Mouse (Mus musculus) heart, embryonic 10.5 days (tissue): ENCODE measurements around the gene Pigv. TPM values are rescaled to one million over a fixed set of nuclear protein-coding genes. Genes with fewer than 3 reads are reported as not detected.
"Not testable (repeated sequence)": the region's sequence is repeated elsewhere in the genome, so short reads cannot be mapped to it uniquely, and the experiment has no call there.

Experiments
- DNase-seq: peaks from one replicate; pipeline ENCODE4 v3.0.0-alpha.2; 2017; ENCODE audit warnings: low spot score
- H3K27ac ChIP-seq: fragments of 300-500 bp; sonication (generic); 2 replicates; pipeline ENCODE4 v1.5.1; 2016; ENCODE audit warnings: mild to moderate bottlenecking
- H3K27me3 ChIP-seq: fragments of 300-500 bp; sonication (generic); 2 replicates; pipeline ENCODE4 v1.6.1; 2016; ENCODE audit warnings: mild to moderate bottlenecking; ENCODE audit not compliant: poor library complexity, insufficient read depth, severe bottlenecking
- H3K36me3 ChIP-seq: fragments of 300-500 bp; sonication (generic); 2 replicates; pipeline ENCODE4 v1.6.1; 2016; ENCODE audit warnings: mild to moderate bottlenecking, moderate library complexity
- H3K4me1 ChIP-seq: fragments of 300-500 bp; sonication (generic); 2 replicates; pipeline ENCODE4 v1.6.1; 2016; ENCODE audit warnings: mild to moderate bottlenecking
- H3K4me3 ChIP-seq: fragments of 300-500 bp; sonication (generic); 2 replicates; pipeline ENCODE4 v1.5.1; 2016; ENCODE audit warnings: mild to moderate bottlenecking, moderate library complexity
- H3K9me3 ChIP-seq: fragments of 300-500 bp; sonication (generic); 2 replicates; pipeline ENCODE4 v1.6.1; 2016; ENCODE audit warnings: mild to moderate bottlenecking, moderate library complexity
- WGBS: fragments of 180-500 bp; shearing (Covaris S2); methylation state at CpG from one replicate; pipeline ENCODE4 v1.1.7; 2016; 5-methylcytosine and 5-hydroxymethylcytosine counted together
- polyA plus RNA-seq: library from polyadenylated mRNA; unstranded; fragments of >200 nt; fragmentation: Nextera tagmentation; extraction: Ambion mirVana; gene quantifications from 2 replicates; pipeline ENCODE4 v1.2.1, GENCODE M21; 2016

Gene Pigv
- polyA plus RNA-seq, 1 experiment from 2014 or later, result 15.2 TPM

- no peaks in the 10 kb centered on the region for H3K27me3 ChIP-seq
- peaks cover 38% of the 10 kb centered on the region for H3K4me1 ChIP-seq
- no peak overlapping the region for H3K27ac ChIP-seq
- H3K4me3 ChIP-seq, result no peak overlapping the region
- no peak for DNase-seq
- no peaks in the 10 kb centered on the region for H3K9me3 ChIP-seq
- peaks cover 34% of the 10 kb centered on the region for H3K36me3 ChIP-seq
- WGBS, result 77% methylated on average over 3 of the region's 3 CpGs
These were observed 3.9 kb downstream of the Pigv start for GRCm38 (mm10) chr4:133668537-133668936.

GRCm38 (mm10) chr4:133666199-133666598 lies 6.2 kb downstream of the Pigv start:
- no peak overlapping the region for H3K27ac ChIP-seq
- H3K4me3 ChIP-seq, result no peak overlapping the region
- no peaks in the 10 kb centered on the region for H3K9me3 ChIP-seq
- H3K27me3 ChIP-seq, result no peaks in the 10 kb centered on the region
- H3K36me3 ChIP-seq, result peaks cover 45% of the 10 kb centered on the region
- H3K4me1 ChIP-seq, result peaks cover 20% of the 10 kb centered on the region
- no peak for DNase-seq
- 65% methylated on average over 6 of the region's 6 CpGs for WGBS

DNA sequence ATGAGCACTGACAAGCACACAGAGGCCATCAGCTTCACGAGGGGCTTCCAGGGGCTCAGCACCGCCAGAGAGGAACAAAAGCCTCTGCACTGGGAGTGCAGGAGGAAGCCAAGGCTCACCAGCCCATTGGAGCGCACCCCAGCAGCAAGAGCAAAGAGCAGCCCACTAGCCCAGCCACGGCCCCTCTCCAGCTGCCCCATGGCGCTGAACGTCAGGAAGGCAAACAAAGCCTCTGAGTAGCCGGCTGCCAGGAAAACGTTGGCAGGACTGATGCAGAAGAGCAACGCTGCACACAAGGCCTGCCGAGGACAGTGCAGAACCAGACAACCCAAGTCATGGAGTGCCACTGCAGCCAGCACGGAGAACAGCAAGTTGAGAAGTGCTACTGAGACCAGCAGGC lies 7.3 kb downstream of the Pigv start:
- Histone ChIP-seq H3K4me1 (peaks cover 22% of the 10 kb centered on the region), H3K27me3 (no peaks in the 10 kb centered on the region), H3K9me3 (no peaks in the 10 kb centered on the region), H3K27ac (0 out of 2 replicates have a peak overlapping the region, but pooled peaks have one; percentile 25), H3K4me3 (no peak overlapping the region), H3K36me3 (peaks cover 45% of the 10 kb centered on the region)
- no peak for DNase-seq
- WGBS, result 70% methylated on average over 11 of the region's 11 CpGs

DNA sequence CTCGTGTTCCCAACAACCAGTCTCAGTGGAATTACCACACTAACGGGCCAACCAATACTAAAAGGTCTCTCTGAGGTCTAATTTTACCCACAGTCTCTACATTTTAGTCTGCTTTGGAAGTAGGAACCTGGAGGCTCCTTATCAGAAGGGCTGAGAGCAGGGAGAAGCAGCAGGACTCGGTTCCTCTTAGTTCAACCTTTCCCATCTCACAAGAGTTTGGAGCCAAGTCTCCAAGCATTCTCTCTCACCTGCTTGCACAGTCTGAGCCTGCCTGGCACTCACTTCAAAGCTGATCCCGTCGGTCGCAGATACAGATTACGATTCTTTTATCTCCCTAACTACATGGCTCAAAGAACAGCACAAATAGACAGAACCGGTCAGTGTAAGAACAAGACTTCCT lies 9.5 kb downstream of the Pigv start:
- no peak overlapping the region for H3K4me3 ChIP-seq
- WGBS, result 67% methylated on average over 8 of the region's 8 CpGs
- H3K9me3 ChIP-seq, result no peaks in the 10 kb centered on the region
- no peak overlapping the region for H3K27ac ChIP-seq
- no peak for DNase-seq
- peaks cover 40% of the 10 kb centered on the region for H3K4me1 ChIP-seq
- no peaks in the 10 kb centered on the region for H3K27me3 ChIP-seq
- H3K36me3 ChIP-seq, result peaks cover 36% of the 10 kb centered on the region

DNA sequence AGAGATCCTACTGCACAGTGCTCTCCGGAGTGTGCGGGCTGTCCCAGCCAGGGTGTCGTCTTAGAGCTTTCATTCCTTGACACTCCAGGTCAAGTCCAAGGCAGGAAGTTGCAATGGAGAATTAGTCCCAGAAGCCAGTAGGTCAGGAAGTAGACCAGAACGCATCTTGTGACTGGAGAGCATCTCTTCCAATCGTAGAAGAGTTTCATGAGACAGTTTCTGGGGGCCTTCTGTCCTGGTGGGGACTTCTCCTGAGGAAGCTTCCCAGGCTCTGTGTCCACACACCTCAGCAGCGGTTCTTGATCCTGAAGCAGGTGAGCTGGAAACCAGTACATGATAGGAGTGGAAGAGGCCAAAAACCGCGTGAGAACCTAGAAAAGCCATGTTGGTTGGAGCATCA lies 10.0 kb downstream of the Pigv start:
- H3K4me1 ChIP-seq, result peaks cover 40% of the 10 kb centered on the region
- no peaks in the 10 kb centered on the region for H3K9me3 ChIP-seq
- H3K4me3 ChIP-seq, result no peak overlapping the region
- H3K36me3 ChIP-seq, result peaks cover 33% of the 10 kb centered on the region
- no peak overlapping the region for H3K27ac ChIP-seq
- no peak for DNase-seq
- 88% methylated on average over 8 of the region's 8 CpGs for WGBS
- H3K27me3 ChIP-seq, result no peaks in the 10 kb centered on the region

GRCm38 (mm10) chr4:133660193-133661155 lies 12.0 kb downstream of the Pigv start:
- DNase-seq, result no peak
- Histone ChIP-seq H3K27me3 (no peaks in the 10 kb centered on the region), H3K9me3 (no peaks in the 10 kb centered on the region), H3K27ac (peak overlapping the region; percentile 82), H3K36me3 (peaks cover 26% of the 10 kb centered on the region), H3K4me1 (peaks cover 39% of the 10 kb centered on the region), H3K4me3 (peak overlapping the region; percentile 48)
- 17% methylated on average over 10 of the region's 10 CpGs for WGBS

DNA sequence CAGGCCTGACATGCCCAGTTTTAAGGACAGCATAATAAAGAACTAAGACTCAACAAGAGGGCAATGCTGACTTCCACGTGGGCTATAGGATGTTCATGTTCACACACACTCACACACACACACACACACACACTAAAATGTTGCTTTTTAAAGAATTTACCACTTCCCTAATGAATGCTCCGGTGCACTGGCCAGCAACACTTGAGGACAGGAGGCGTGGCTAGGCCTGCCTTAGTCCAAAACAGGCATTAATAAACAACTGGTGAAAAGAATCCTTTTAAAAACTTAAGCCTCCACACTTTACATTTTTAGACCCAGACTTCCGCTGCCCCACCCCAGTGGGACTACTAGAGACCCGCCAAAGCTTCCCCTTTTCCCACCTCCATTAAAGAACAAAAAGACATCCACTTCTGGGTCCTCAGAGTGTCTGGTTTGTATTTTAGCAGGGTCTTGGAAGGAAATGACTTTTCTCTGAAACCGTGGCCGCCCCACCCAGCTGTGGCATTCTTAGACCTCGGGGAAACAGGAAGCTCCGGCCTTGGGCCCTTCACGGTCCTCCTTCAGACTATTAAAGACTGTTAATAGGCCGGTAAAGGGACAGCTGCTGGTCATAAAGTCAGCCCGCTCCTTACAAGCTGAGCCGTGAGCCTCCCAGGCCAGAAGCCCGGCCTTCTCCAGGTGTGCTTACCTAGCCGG lies 12.8 kb downstream of the Pigv start:
- H3K27me3 ChIP-seq, result no peaks in the 10 kb centered on the region
- peaks cover 17% of the 10 kb centered on the region for H3K36me3 ChIP-seq
- no peak for DNase-seq
- H3K9me3 ChIP-seq, result no peaks in the 10 kb centered on the region
- peak overlapping the region; percentile 48 for H3K4me3 ChIP-seq
- 12% methylated on average over 15 of the region's 15 CpGs for WGBS
- H3K27ac ChIP-seq, result peak overlapping the region; percentile 82
- peaks cover 31% of the 10 kb centered on the region for H3K4me1 ChIP-seq

- Histone ChIP-seq H3K4me1 (peaks cover 31% of the 10 kb centered on the region), H3K36me3 (peaks cover 13% of the 10 kb centered on the region), H3K9me3 (no peaks in the 10 kb centered on the region), H3K27me3 (no peaks in the 10 kb centered on the region), H3K27ac (no peak overlapping the region), H3K4me3 (no peak overlapping the region)
- WGBS, result 46% methylated on average over 2 of the region's 2 CpGs
- DNase-seq, result no peak
These were observed 13.7 kb downstream of the Pigv start for GRCm38 (mm10) chr4:133658729-133659128.

GRCm38 (mm10) chr4:133657829-133658458 lies 14.5 kb downstream of the Pigv start:
- Histone ChIP-seq H3K36me3 (peaks cover 12% of the 10 kb centered on the region), H3K4me3 (no peak overlapping the region), H3K27ac (no peak overlapping the region), H3K27me3 (no peaks in the 10 kb centered on the region), H3K4me1 (peaks cover 31% of the 10 kb centered on the region), H3K9me3 (no peaks in the 10 kb centered on the region)
- DNase-seq, result no peak
- 57% methylated on average over 5 of the region's 5 CpGs for WGBS

- no peaks in the 10 kb centered on the region for H3K9me3 ChIP-seq
- WGBS, result 26% methylated on average over 4 of the region's 4 CpGs
- DNase-seq, result no peak
- peaks cover 31% of the 10 kb centered on the region for H3K4me1 ChIP-seq
- no peaks in the 10 kb centered on the region for H3K27me3 ChIP-seq
- no peak overlapping the region for H3K4me3 ChIP-seq
- H3K36me3 ChIP-seq, result peaks cover 3% of the 10 kb centered on the region
- no peak overlapping the region for H3K27ac ChIP-seq
These were observed 15.4 kb downstream of the Pigv start for GRCm38 (mm10) chr4:133656997-133657396.

DNA sequence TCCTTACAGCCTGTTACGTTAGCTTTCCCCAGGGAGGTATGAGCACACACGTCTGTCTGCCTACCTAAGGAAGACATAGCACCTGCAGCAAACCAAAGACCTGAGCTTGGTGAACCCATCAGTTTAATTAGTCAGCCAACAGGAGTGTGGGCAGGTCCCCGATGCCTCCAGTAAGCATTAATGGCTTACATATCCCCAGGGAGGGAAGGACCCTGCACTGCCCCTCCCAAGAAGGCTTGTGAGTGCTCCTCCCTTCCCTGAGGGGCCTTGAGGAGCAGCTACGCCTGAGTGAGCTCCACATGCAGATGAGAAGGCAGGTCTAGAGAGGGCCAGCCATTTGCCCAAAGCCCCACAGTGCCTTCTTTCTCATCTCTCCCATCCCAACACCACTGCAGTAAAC lies 16.2 kb downstream of the Pigv start:
- Histone ChIP-seq H3K27me3 (no peaks in the 10 kb centered on the region), H3K36me3 (no peaks in the 10 kb centered on the region), H3K4me1 (peaks cover 31% of the 10 kb centered on the region), H3K9me3 (no peaks in the 10 kb centered on the region), H3K27ac (no peak overlapping the region), H3K4me3 (no peak overlapping the region)
- 60% methylated on average over 4 of the region's 4 CpGs for WGBS
- no peak for DNase-seq

- H3K4me3 ChIP-seq, H3K27ac ChIP-seq, H3K9me3 ChIP-seq, H3K27me3 ChIP-seq, H3K36me3 ChIP-seq, DNase-seq, H3K4me1 ChIP-seq: not testable (repeated sequence)
- WGBS, result 94% methylated on average over 5 of the region's 5 CpGs
These were observed 18.4 kb downstream of the Pigv start for GRCm38 (mm10) chr4:133654070-133654469.

- H3K27ac ChIP-seq, result no peak overlapping the region
- no peaks in the 10 kb centered on the region; the same call in none of the 2 replicates for H3K4me1 ChIP-seq
- 77% methylated on average over 10 of the region's 10 CpGs for WGBS
- H3K27me3 ChIP-seq, result no peaks in the 10 kb centered on the region
- no peaks in the 10 kb centered on the region for H3K36me3 ChIP-seq
- no peak overlapping the region for H3K4me3 ChIP-seq
- H3K9me3 ChIP-seq, result no peaks in the 10 kb centered on the region
- DNase-seq, result no peak
These were observed 19.7 kb downstream of the Pigv start for GRCm38 (mm10) chr4:133652746-133653145.
